Mouse (Mus musculus): ENCODE data around the gene Sf3a3. TPM values are rescaled to one million over a fixed set of nuclear protein-coding genes. Genes with fewer than 3 reads are reported as not detected.

Sf3a3 gene
- polyA plus RNA-seq, 1 experiment from 2014 or later, result 109 TPM

DNA sequence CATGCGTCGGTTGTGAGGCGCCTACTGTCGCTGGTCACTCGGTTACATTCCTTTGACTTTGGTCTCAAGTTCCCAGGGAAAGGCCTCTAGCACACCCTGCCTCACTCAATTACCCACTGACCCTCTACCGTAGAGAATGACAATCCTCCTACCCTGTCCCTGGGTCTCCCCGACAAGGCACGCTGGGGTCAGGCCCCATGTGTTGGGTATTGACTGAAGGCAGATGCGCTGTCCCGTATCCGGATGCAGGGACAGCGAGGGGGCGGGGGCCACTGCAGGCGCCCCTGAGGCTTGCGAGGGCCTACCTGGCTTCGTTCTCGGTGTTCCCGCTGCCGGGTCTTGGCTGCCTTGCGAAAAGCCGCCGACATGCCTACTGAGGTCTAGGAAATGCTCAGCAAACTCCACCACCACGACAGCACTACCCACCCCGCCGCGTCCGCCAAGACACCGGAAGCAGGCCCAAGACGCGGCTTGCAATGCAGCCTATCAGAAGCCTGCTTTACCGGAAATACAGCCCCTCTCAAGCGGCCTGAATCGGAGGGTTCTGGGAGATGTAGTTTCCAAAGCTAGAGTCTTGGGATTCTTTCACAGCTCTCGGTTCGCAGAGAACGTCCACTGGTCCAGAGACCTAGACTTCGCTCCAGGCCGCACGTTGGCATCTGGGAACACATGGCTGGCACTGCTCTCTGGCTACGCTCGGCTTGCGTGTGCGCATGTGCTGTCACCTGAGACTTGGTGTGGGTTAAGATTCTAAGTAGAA is 21.3 kb upstream of the Sf3a3 start, which contains the start of gene Utp11:
Utp11 (minus strand) TSS at position 466 of the 760 bp plus-strand sequence.
- Histone ChIP-seq H3K9me3 (replicated peaks; ENCODE audit: control insufficient read depth, low read length) (no peaks in the 10 kb centered on the region), H3K27ac (ENCODE audit: low read depth, low read length) (peak within 1 kb of the TSS; percentile 48), H3K27me3 (ENCODE audit: control insufficient read depth, insufficient read depth, low read length) (peaks cover 10% of the 10 kb centered on the region), H3K36me3 (ENCODE audit: control insufficient read depth, insufficient read depth, low read length) (no peaks in the 10 kb centered on the region), H3K4me2 (peak within 1 kb of the TSS; percentile 69), H3K4me3 (ENCODE audit: low read depth, low read length) (peak within 1 kb of the TSS; percentile 76), H3K9ac (ENCODE audit: low read depth, low read length) (peak within 1 kb of the TSS; percentile 85), H3K4me1 (ENCODE audit: control insufficient read depth, insufficient read depth, low read length) (peaks cover 6% of the 10 kb centered on the region; the same call in 1 of the 2 replicates)
- peak; percentile 85 for ATAC-seq (replicated peaks; ENCODE audit: insufficient number of reproducible peaks, low FRiP score, low TSS enrichment)
- 1% methylated on average over 43 of the region's 43 CpGs for WGBS (ENCODE audit: insufficient replicate concordance)

DNA sequence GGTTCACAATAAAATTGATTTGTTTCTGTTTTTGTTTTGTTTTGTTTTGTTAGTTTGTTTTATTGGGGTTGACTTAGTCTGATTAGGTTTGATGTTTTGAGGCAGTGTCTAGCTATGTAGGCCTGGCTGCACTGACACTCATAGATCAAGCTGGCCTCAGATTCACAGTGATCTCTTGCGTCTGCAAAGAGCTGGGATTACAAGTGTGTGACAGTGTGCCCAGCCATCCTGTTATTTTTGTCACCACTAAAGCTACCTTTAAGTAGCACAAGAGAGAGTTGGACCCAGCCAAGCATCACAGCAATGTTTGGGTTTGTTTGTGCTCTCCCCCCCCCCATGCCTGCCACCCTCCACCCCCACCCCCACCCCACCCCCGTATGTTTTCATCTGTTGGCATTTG is 20.0 kb upstream of the Sf3a3 start:
- no peaks in the 10 kb centered on the region for H3K36me3 ChIP-seq (ENCODE audit: control insufficient read depth, insufficient read depth, low read length)
- peaks cover 6% of the 10 kb centered on the region for H3K4me1 ChIP-seq (ENCODE audit: control insufficient read depth, insufficient read depth, low read length)
- no peak overlapping the region for H3K4me3 ChIP-seq (ENCODE audit: low read depth, low read length)
- WGBS (ENCODE audit: insufficient replicate concordance), result 79% methylated on average over 2 of the region's 2 CpGs
- no peak overlapping the region for H3K9ac ChIP-seq (ENCODE audit: low read depth, low read length)
- H3K4me2 ChIP-seq, result no peak overlapping the region
- H3K27ac ChIP-seq (ENCODE audit: low read depth, low read length), result no peak overlapping the region
- no peaks in the 10 kb centered on the region for H3K9me3 ChIP-seq (replicated peaks; ENCODE audit: control insufficient read depth, low read length)
- no peak for ATAC-seq (replicated peaks; ENCODE audit: insufficient number of reproducible peaks, low FRiP score, low TSS enrichment)
- peaks cover 10% of the 10 kb centered on the region for H3K27me3 ChIP-seq (ENCODE audit: control insufficient read depth, insufficient read depth, low read length)

DNA sequence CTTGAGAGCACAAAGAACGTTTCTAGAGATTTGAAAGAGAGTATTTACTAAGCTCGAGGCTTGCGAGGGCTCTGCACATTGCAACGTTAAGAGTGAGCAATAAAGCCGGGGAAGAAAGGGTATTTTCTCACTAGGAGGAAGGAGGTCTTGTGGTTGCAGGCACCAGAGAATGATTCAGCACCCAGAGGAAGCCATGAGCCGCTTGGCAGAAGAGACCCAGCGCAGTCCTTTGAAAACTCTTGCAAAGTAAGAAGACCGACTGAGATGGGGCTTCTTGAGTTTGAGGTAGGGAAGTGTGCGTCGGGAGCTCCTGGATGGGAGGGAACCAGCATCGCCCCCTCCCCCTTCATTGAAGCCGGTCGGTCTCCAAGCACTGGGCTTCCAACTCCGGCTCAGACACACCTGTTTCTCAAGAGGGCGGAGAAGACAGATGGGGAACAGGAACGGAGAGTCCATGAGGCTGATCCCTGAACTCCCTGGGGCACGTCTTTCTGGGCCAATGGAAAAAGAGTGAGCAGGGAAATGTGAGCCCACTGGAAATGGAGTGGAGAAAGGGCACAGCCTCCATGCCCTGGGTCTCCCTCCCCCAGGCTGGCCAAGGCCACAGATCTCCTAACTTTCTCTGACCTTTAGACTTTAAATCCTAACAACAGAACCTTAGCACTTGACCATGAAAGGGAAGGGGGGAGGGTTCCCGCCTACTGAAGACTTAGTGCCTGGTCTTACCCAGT is 18.6 kb upstream of the Sf3a3 start:
- H3K4me3 ChIP-seq (ENCODE audit: low read depth, low read length), result no peak overlapping the region
- no peaks in the 10 kb centered on the region for H3K9me3 ChIP-seq (replicated peaks; ENCODE audit: control insufficient read depth, low read length)
- peak overlapping the region; percentile 31 for H3K4me2 ChIP-seq
- H3K36me3 ChIP-seq (ENCODE audit: control insufficient read depth, insufficient read depth, low read length), result no peaks in the 10 kb centered on the region
- H3K9ac ChIP-seq (ENCODE audit: low read depth, low read length), result no peak overlapping the region
- no peak for ATAC-seq (replicated peaks; ENCODE audit: insufficient number of reproducible peaks, low FRiP score, low TSS enrichment)
- no peak overlapping the region for H3K27ac ChIP-seq (ENCODE audit: low read depth, low read length)
- 15% methylated on average over 18 of the region's 18 CpGs for WGBS (ENCODE audit: insufficient replicate concordance)
- H3K27me3 ChIP-seq (ENCODE audit: control insufficient read depth, insufficient read depth, low read length), result peaks cover 10% of the 10 kb centered on the region
- H3K4me1 ChIP-seq (ENCODE audit: control insufficient read depth, insufficient read depth, low read length), result peaks cover 9% of the 10 kb centered on the region

DNA sequence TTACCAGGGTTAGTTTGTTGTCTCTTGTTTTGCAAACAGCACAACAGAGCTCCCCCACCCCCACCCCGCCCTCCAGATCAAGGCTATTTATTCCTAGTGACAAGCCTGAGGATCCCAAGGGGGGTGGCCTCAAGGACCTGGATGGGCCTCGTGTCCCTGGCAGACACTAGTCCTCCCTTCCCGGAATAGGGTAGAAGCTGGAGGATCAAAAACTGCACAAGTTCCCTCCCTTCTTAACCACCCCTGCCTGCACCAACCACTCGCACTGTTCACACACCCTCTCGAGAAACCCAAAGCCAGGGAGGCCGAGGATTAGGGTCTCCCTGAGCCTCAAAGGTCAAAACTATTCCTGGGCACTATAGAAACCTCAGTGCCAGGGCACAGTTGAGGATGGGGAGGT is 14.8 kb upstream of the Sf3a3 start:
- no peak overlapping the region for H3K27ac ChIP-seq (ENCODE audit: low read depth, low read length)
- H3K4me1 ChIP-seq (ENCODE audit: control insufficient read depth, insufficient read depth, low read length), result peaks cover 29% of the 10 kb centered on the region
- peak overlapping the region; percentile 86 for H3K9ac ChIP-seq (ENCODE audit: low read depth, low read length)
- no peak for ATAC-seq (replicated peaks; ENCODE audit: insufficient number of reproducible peaks, low FRiP score, low TSS enrichment)
- peak overlapping the region; percentile 90 for H3K4me3 ChIP-seq (ENCODE audit: low read depth, low read length)
- no peaks in the 10 kb centered on the region for H3K9me3 ChIP-seq (replicated peaks; ENCODE audit: control insufficient read depth, low read length)
- WGBS (ENCODE audit: insufficient replicate concordance), result 13% methylated on average over 6 of the region's 6 CpGs
- H3K36me3 ChIP-seq (ENCODE audit: control insufficient read depth, insufficient read depth, low read length), result no peaks in the 10 kb centered on the region
- H3K4me2 ChIP-seq, result peak overlapping the region; percentile 94
- H3K27me3 ChIP-seq (ENCODE audit: control insufficient read depth, insufficient read depth, low read length), result peaks cover 10% of the 10 kb centered on the region

DNA sequence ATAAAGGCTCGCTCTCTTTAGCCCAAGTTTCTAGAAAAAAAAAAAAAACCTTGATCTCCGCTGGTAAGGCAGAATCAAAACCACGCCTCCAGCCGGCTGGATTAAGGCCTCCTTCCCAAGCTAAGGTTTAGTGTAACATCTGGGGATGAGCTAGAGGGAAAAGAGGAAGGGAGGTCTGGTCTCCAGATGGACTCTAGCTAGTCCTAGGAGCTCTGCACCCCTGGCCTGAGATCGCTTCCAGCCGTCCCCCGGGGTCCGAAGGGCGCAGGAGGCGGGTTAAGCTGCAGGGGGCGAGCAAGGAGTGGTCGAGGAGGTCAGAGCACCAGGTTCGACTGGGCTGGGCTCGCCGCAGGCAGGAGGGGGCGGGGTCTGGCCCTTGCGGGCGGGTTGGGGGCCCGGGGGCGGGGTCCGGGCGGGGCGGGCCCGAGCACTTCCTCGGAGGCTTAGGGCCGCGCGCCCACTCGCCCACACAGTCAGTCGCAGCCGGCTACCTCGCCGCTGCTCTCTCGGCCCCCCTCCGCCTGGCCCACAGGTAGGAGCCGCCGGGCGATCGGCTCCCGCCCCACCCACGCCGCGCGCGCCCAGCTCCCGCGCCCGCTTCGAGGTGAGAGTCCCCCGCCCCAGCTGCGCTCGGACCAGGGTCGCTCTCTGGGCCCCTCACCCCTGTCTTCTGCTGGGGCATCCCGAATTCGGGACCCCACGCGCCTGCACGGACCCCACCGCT is 14.2 kb upstream of the Sf3a3 start, which contains the start of gene Fhl3:
Fhl3 (plus strand) TSS at position 454 of the 724 bp plus-strand sequence.
- peaks cover 6% of the 10 kb centered on the region for H3K27me3 ChIP-seq (ENCODE audit: control insufficient read depth, insufficient read depth, low read length)
- H3K9ac ChIP-seq (ENCODE audit: low read depth, low read length), result peak within 1 kb of the TSS; percentile 86
- H3K4me2 ChIP-seq, result peak within 1 kb of the TSS; percentile 94
- under 1% methylated on average over 51 of the region's 59 CpGs for WGBS (ENCODE audit: insufficient replicate concordance)
- peaks cover 35% of the 10 kb centered on the region for H3K4me1 ChIP-seq (ENCODE audit: control insufficient read depth, insufficient read depth, low read length)
- peak; percentile 67 for ATAC-seq (replicated peaks; ENCODE audit: insufficient number of reproducible peaks, low FRiP score, low TSS enrichment)
- H3K9me3 ChIP-seq (replicated peaks; ENCODE audit: control insufficient read depth, low read length), result no peaks in the 10 kb centered on the region
- peak within 1 kb of the TSS; percentile 90 for H3K4me3 ChIP-seq (ENCODE audit: low read depth, low read length)
- H3K27ac ChIP-seq (ENCODE audit: low read depth, low read length), result peak within 1 kb of the TSS; percentile 62
- H3K36me3 ChIP-seq (ENCODE audit: control insufficient read depth, insufficient read depth, low read length), result no peaks in the 10 kb centered on the region

DNA sequence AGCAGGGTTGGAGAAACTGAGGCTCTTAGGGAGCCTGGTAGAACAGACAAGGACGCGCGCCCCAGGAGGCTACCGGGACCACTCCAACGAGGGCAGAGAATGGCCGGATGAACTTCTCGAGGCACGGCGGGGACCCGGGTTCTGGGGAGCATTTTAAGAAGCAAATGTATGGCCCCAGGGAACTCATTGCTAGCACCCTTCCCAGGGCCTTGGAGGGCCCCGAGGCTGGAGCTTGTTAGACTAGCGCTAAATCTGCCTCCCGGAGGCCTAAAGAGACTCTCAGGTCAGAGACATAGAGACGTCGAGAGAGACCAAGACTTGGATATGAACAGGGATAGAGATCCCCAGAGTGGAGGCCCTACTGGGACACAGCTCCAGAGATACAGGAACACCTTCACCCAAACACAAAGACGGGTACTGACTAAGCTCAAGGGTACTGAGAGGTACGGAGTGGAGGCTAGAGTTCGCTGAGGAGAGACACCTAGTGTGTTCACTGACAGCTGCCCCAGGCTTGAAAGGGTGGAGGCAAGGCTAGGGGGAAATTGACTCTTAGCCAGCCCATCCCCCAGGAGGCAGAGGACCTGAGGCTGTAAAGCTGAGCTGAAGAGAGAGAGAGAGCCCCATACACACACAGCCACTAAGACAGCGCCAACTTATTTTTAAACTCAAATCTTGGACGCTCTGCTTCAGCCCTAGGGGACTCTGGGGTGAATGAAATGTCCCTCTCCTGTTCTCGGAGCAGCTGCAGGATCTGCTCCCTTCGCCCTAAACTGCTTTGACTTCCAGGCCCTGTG is 13.3 kb upstream of the Sf3a3 start:
- H3K4me1 ChIP-seq (ENCODE audit: control insufficient read depth, insufficient read depth, low read length), result peaks cover 41% of the 10 kb centered on the region

DNA sequence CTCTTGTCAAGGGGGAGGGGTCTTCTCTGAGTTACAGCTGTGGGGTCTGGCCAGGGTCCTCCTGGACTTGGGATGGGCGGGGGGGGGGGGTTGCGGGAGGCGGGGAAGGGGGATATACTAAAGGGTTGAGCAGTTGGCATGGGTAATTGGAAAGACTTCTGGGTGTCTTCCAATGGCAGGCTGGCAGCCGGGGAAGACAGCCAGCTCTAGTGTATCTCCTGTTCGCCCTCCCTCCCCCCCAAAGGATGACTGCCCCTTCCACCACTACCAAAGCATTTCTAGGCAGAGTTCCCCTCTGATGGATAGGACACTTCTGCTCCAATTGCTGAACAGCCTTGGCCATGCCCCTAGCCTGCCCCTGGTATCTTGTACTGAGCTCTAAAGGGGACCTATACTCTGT is 12.7 kb upstream of the Sf3a3 start:
- H3K36me3 ChIP-seq (ENCODE audit: control insufficient read depth, insufficient read depth, low read length), result 0 out of 2 replicates have a peak, but pooled peaks cover 4% of the 10 kb centered on the region
- peaks cover 41% of the 10 kb centered on the region for H3K4me1 ChIP-seq (ENCODE audit: control insufficient read depth, insufficient read depth, low read length)
- WGBS (ENCODE audit: insufficient replicate concordance), result 42% methylated on average over 4 of the region's 5 CpGs
- no peaks in the 10 kb centered on the region for H3K9me3 ChIP-seq (replicated peaks; ENCODE audit: control insufficient read depth, low read length)
- H3K27ac ChIP-seq (ENCODE audit: low read depth, low read length), result peak overlapping the region; percentile 41
- H3K27me3 ChIP-seq (ENCODE audit: control insufficient read depth, insufficient read depth, low read length), result no peaks in the 10 kb centered on the region
- peak overlapping the region; percentile 90 for H3K4me3 ChIP-seq (ENCODE audit: low read depth, low read length)
- ATAC-seq (replicated peaks; ENCODE audit: insufficient number of reproducible peaks, low FRiP score, low TSS enrichment), result no peak
- H3K4me2 ChIP-seq, result peak overlapping the region; percentile 94
- peak overlapping the region; percentile 86; the same call in 1 of the 2 replicates for H3K9ac ChIP-seq (ENCODE audit: low read depth, low read length)

More for the DNA sequence above, 13.3 kb upstream of the Sf3a3 start:
- H3K36me3 ChIP-seq (ENCODE audit: control insufficient read depth, insufficient read depth, low read length), result 0 out of 2 replicates have a peak, but pooled peaks cover 4% of the 10 kb centered on the region
- peak overlapping the region; percentile 62 for H3K27ac ChIP-seq (ENCODE audit: low read depth, low read length)
- peak; percentile 4; the same call in 1 of the 2 replicates for ATAC-seq (replicated peaks; ENCODE audit: insufficient number of reproducible peaks, low FRiP score, low TSS enrichment)
- H3K9me3 ChIP-seq (replicated peaks; ENCODE audit: control insufficient read depth, low read length), result no peaks in the 10 kb centered on the region
- H3K4me3 ChIP-seq (ENCODE audit: low read depth, low read length), result peak overlapping the region; percentile 90
- WGBS (ENCODE audit: insufficient replicate concordance), result 3% methylated on average over 22 of the region's 22 CpGs
- peak overlapping the region; percentile 86 for H3K9ac ChIP-seq (ENCODE audit: low read depth, low read length)
- peak overlapping the region; percentile 94 for H3K4me2 ChIP-seq
- no peaks in the 10 kb centered on the region for H3K27me3 ChIP-seq (ENCODE audit: control insufficient read depth, insufficient read depth, low read length)
